Mouse (Mus musculus) common myeloid progenitor, adult 5-6 weeks (primary cell): ENCODE results near the gene Ccr10. TPM values are rescaled to one million over a fixed set of nuclear protein-coding genes. Genes with fewer than 3 reads are reported as not detected.
A peak's percentile ranks its signal among the peaks of the same experiment; 100 is the strongest.

Experiments used
- ATAC-seq: replicated peaks from 2 replicates; pipeline ENCODE4 v1.8.0; 2016; ENCODE audit warnings: low read depth, mild to moderate bottlenecking, moderate TSS enrichment, inconsistent platforms; ENCODE audit not compliant: poor library complexity, severe bottlenecking
- total RNA-seq: library from RNA; stranded (forward); fragments of 200-1000, 187-1606 nt; gene quantifications from 2 replicates; pipeline ENCODE4 v1.2.3, GENCODE M21; 2017

Ccr10 gene
- total RNA-seq = not detected in 2 replicates

DNA sequence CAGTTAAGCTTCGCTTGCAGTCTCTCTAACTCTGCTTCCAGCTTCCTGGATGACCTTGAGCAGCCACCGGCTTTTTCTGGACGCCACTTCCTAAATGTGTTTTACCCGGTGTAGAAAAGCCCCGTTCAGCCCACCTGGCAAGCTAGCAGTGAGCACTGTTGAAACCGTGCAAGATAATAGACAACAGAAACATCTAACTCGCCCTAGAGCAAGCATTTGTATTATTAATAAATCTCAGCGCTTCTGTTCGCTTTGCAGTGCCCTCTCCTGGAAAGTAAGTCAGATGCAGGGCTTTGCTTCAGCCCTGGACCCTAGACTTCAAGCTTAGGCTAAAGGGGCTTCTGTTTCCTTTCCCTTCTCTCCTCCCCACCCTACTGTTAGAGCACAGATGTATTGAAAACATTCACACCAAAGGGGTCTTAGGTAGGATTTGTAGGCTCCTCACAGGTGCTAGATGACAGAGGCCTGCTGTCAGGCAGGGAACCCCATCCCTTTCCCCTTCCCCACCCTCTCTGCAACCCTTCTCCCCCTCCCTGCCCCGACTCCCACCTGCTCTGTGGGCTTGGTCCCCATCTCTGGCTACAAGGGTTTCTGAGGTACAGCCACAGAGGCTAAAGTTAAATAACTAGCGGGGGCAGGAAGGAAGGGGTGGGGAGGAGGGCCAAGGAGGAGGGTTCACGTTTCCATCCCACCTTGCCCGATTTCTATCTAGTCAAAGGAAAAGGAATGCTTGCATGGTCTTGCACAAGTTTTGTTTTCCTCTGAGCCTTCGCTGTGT, at the start of gene Ccr10:
Gene Ccr10, minus strand, starts transcription at position 593 of the 778 bp plus-strand sequence.
- no peak for ATAC-seq

DNA sequence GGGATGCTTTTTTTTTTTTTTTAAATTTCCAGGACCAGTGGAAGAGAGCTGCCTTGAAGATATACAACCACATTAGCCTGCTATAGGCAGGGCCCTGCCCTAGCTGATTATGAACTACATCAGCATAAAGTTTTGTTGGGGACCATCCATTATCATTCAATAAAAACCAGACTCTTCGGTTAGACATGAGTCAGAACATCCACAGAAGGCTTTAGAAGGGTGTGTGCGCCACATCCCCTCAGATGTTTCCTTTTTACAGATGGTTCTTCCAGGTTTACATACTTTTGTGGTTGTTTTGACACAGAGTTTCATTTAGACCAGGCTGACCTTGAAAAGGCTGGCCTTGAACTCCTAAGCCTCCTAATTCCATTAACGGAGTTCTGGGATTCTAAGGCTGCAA, 49.1 kb upstream of the Ccr10 start:
- ATAC-seq = no peak

DNA sequence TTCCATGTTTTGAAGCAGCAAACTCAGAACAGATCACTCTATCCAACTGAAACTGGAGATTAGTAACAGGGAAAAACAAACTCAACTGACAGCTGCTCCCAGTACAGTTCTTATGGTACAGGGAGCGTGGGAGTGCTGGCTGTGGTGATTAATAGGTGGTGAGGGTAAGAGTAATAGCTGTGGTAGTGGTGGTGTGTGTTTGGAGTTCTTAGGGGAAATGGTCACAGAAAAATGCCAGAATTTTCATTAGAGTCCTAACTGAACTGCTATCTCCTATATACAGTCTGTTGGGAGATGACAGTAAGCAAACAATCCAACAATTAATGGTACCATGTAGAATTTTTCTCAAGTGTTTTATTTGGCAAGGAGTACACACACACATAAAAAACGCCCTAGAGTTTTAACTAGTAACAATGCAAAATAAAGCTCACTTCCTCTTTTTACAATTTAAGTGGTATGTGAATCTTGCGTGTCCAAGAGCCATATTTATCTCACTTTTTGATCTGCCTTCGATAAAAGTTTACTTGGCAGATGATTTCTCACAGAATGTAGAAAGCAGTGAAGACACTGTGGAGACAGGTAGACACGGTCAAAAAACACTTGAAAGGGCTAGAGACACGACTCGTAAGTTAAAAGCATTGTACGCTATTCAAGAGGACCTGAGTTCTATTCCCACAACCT, 46.2 kb upstream of the Ccr10 start:
- 0 out of 2 replicates have a peak, but pooled peaks have one; percentile 26 for ATAC-seq

DNA sequence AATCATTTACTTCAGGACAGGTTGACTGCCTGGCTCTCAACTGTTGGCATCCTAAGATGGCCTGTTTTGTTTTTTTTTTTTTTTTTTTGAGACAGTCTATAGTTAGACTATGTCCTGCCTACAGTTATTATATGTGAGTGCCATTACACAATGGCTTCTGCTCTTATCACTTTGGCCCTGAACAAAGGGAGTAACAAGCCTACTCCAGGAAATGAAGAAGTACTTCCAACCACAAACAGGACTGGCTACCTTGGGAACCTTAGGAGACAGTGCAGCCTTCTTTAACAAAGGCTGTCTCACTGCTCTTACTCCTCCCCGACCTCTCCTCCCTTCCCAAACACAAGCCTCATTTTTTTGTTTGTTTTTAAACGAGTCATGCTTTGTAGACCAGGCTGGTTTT, 45.6 kb upstream of the Ccr10 start:
- no peak for ATAC-seq

- ATAC-seq = no peak
Observed at GRCm38 (mm10) chr11:101218436-101219055, 43.3 kb upstream of the Ccr10 start.

DNA sequence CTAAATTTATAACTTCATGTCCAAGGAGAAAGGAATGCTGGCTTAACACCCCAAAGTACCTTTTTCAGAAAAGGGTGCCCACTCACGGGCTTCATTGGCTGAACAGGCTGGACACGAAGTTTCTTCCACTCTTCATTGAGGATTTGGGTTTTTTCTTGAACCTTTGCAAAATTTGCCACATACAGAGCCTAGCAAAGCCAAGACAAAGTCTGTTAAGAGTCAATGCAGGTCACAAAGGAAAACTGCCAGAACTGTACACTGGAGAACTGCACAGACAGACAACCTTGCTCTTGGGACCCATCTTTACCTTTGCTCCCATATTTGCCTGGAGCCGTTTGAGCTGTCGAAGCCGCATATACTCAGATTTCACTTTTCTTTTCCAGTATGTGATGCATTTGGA, 41.7 kb upstream of the Ccr10 start:
- no peak for ATAC-seq

DNA sequence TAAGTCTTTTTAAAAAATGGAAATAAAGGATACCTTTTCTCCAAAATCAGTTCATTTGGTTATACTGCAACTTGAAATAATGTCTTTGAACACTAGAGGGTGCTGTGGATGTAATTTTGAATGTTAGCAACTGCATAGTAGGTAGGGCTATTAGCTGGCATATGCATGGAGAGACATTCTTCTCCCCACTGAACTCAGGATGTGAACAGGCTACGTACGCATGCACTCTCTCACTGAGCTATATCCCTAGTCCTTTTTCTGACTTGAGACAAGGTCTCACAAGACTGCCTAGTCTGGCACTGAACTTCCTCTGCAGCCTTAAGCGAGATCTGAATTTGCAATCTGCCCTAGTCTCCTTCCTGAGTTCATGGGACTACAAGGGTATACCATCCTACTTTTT, 36.7 kb upstream of the Ccr10 start:
- peak; percentile 92 for ATAC-seq

GRCm38 (mm10) chr11:101200986-101201385, 25.7 kb upstream of the Ccr10 start:
- peak; percentile 83 for ATAC-seq

GRCm38 (mm10) chr11:101199555-101199954, 24.3 kb upstream of the Ccr10 start:
- no peak for ATAC-seq

- ATAC-seq = no peak
Observed at GRCm38 (mm10) chr11:101196175-101196574, 20.9 kb upstream of the Ccr10 start.

DNA sequence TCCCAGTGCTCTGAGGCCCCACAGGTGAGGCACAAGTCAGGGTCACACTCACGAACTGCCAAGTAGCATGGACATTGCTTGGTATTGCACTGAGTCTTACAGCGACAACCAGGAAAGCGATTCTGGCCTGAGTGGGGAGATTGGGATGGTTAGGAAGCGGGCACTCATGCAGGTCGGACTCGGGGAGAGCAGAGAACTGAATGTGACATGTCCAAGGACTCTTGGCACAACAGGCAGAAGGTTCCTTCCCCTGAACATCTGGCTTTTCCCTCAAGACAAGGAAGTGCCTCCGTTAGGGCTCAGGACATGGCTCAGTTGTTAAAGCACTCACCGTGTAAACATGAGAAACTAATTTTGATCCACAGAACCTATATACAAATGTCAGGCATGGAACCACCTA, 20.3 kb upstream of the Ccr10 start:
- no peak for ATAC-seq

GRCm38 (mm10) chr11:101195101-101195500, 19.9 kb upstream of the Ccr10 start:
- ATAC-seq = no peak

DNA sequence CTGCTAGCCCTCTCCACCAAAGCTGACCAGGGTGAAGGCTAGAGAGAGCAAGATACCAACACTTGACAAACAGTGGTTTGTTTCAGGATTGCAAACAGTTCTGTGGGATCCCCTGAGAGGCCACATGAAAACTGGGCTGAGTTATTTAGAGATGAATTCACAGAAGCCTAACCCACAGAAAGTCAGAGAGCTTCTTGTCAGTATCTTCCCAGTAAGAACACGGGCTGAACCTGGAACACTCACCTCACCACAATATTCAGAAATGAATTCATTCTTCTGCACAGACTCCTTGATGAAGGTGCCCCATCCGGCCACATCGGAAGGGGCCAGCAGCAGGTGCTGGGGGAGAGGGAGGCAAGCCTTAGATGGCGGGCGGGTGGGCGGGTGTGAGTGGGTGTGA, 19.4 kb upstream of the Ccr10 start:
- ATAC-seq = no peak

DNA sequence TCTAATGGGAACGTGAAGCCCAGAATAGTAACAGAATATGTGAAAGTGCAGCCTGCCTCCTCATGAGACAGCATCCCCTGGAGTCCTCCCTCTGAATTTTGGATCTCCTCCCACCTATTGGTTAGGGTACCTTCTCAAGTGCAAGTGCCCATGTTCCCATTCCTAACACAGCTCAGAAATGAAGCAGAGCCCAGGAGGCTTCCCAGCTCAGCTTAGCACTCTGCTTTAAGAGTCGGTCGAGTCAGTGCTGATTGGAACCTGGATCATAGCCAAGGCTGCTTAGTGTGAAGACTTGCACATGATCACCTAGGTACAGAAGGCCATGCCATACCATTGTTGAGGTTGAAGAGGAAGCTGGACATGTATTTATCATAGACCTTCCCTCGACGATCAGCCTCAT, 18.9 kb upstream of the Ccr10 start:
- no peak for ATAC-seq

DNA sequence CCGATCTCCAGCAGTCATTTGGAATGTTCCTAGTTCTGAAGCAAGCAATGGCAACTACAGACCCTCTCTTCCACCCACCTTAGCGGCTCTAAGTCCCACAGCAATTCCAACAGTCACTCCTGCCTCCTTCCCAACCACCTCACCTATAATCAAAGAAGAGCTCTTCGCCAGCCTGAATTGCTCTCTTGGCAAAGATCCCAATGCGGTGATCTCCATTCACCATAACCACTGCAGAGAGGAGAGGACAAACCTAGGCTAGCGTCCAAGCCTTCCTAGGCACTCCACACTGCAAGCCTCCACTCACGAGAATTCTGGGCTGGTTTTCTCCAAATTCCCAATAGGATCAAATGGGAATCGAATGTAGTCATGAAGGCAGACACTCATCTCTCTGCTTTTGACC, 17.8 kb upstream of the Ccr10 start:
- ATAC-seq = no peak

- ATAC-seq = no peak
Observed at GRCm38 (mm10) chr11:101192646-101193045, 17.4 kb upstream of the Ccr10 start.

- ATAC-seq = no peak
Observed at GRCm38 (mm10) chr11:101191919-101192470, 16.8 kb upstream of the Ccr10 start.

DNA sequence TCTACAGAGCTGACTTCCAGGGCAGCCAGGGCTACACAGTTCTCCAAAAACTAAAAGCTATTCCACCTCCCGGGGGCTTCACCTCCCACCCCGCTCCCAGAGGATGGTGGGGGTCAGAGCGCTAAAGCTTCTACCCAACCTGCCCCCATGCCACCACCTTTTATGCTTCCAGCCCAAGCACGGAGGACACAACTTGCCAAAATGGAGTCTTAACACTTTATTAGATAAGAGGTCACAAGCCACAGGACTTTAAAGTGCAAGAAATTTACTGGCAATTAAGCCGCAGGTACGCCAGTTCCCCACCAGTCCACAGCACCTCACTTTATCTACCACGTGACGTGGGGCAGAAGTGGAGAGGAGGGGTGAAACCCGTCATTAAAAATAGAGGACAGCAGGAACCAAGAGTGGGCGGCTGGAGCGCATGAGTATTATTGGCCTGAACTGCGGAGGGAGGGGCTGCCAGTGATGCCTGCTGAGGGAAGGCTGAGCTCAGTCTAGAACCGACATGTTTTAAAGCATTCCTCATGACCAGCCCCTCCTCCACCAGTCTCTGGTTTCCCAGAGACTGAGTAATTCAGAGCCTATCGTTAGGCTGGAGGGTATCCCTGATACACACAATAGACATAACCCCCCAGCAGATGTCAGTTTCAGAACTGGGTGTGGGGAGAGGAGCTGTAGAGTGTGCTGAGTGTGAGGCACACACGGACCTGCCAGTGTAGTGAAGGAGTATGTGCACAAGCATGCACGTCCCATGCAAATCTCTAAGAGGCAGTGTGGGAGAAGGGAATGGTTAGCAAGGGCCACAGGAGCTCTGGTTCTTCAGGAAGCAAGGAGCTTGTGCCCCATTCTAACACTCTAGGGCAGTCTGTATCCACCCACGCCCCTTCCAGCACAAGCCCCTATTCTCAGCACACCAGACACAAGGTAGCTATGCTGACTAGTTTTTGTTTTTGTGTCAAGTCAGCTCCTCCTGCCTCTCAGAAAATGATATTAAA, 16.0 kb upstream of the Ccr10 start:
- ATAC-seq = no peak

DNA sequence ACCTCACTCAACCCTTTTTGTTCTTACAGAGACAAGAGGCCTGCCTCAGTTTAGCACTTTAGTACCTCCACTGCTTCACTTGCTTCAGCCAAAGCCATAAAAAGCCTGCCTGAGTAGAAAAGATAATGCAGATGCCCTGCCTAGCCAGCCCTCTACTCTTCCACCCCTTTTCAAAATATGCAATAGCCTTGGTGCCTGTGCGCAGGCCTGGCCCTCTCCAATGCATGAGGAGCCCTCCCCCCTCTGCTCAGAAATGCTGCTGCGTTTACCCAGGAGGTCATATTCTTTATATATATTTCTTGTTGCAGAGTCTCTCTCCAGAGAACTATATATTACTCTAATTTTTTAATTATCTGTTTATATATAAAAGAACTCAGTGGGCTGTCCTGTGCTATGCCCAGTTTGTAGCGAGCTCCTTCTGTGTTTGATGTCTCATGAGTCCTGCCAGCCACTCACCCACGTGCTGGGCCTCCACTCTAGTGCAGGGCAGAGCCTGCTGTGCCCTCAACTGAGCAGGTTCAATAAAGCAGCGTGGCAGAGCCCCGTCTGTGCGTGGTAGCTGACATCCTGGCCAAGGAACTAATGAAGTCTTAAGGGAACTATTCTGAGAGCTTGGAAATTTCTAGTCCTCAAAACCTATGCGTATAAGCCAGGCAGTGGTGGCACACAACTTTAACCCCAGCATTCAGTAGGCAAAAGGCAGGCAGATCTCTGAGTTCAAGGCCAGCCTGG, 15.1 kb upstream of the Ccr10 start:
- peak; percentile 51 for ATAC-seq
